ENCODE assay signal across 7 mouse cellular contexts in genomic region chr16:11254723-11255164, GRCm38 (mm10). TPM values are rescaled to one million over a fixed set of nuclear protein-coding genes. Genes with fewer than 3 reads are reported as not detected.
DNase-seq lines count a peak whose midpoint lies in the region; ATAC-seq and TF ChIP-seq lines count a peak whose summit lies in the region.

No protein-coding gene starts in this region.

- TF ChIP-seq CTCF in small intestine, adult 2 months (IDR thresholded peaks at IDR 0.05; ENCODE audit: extremely low read depth, insufficient read length, insufficient replicate concordance, low read depth, low read length), result no peak

- DNase-seq in lung, postnatal 10 days, result no peak
- DNase-seq in forebrain, embryonic 11.5 days (ENCODE audit: low spot score), result no peak
- no peak for DNase-seq in limb, embryonic 11.5 days (ENCODE audit: low spot score)
- no peak for DNase-seq in cerebellum, adult 11 months
- DNase-seq in left cerebral cortex, postnatal 10 days (ENCODE audit: extremely low spot score in 1 of 2, low spot score in 2 of 2), result no peak

- peak overlapping the region; percentile 53 for H3K9ac ChIP-seq in lung, embryonic 15.5 days
- peak overlapping the region; percentile 95 for H3K9ac ChIP-seq in forebrain, embryonic 11.5 days (ENCODE audit: low read length)
- peak overlapping the region; percentile 71 for H3K9ac ChIP-seq in limb, embryonic 11.5 days (ENCODE audit: low read length)

- no peaks in the 10 kb centered on the region for H3K36me3 ChIP-seq in lung, embryonic 15.5 days
- H3K36me3 ChIP-seq in forebrain, embryonic 11.5 days (ENCODE audit: control insufficient read depth, insufficient read depth, low read length), result no peaks in the 10 kb centered on the region
- H3K36me3 ChIP-seq in limb, embryonic 11.5 days (ENCODE audit: control insufficient read depth, insufficient read depth, low read length), result no peaks in the 10 kb centered on the region; the same call in 1 of the 2 replicates
- no peaks in the 10 kb centered on the region for H3K36me3 ChIP-seq in small intestine, adult 2 months (ENCODE audit: control insufficient read depth, insufficient read depth, low read length)

- H3K9me3 ChIP-seq in lung, embryonic 15.5 days, result no peaks in the 10 kb centered on the region
- H3K9me3 ChIP-seq in forebrain, embryonic 11.5 days (ENCODE audit: control insufficient read depth, low read length), result no peaks in the 10 kb centered on the region
- no peaks in the 10 kb centered on the region for H3K9me3 ChIP-seq in limb, embryonic 11.5 days (ENCODE audit: control insufficient read depth, low read length)

- intact Hi-C loops in left cerebral cortex, postnatal 10 days (cut with DNase I), result loop anchor here (5.0 kb wide), 1 partner anchor 163 kb away; no protein-coding TSS in a partner anchor

- peaks cover 12% of the 10 kb centered on the region for H3K4me1 ChIP-seq in lung, embryonic 15.5 days
- peaks cover 6% of the 10 kb centered on the region; the same call in 1 of the 2 replicates for H3K4me1 ChIP-seq in forebrain, embryonic 11.5 days (replicated peaks; ENCODE audit: control insufficient read depth, insufficient read depth, low read length)
- H3K4me1 ChIP-seq in limb, embryonic 11.5 days (ENCODE audit: control insufficient read depth, insufficient read depth, low read length), result no peaks in the 10 kb centered on the region
- H3K4me1 ChIP-seq in small intestine, adult 2 months (ENCODE audit: control insufficient read depth, insufficient read depth, insufficient read length, low read length), result 0 out of 2 replicates have a peak, but pooled peaks cover 2% of the 10 kb centered on the region

- ATAC-seq in lung, embryonic 15.5 days (ENCODE audit: borderline replicate concordance, extremely low read depth, low FRiP score, low TSS enrichment), result no peak
- ATAC-seq in forebrain, embryonic 11.5 days (replicated peaks; ENCODE audit: low FRiP score), result no peak
- no peak for ATAC-seq in limb, embryonic 11.5 days (ENCODE audit: insufficient number of reproducible peaks, low FRiP score, low TSS enrichment, low read depth)

- H3K27me3 ChIP-seq in lung, embryonic 15.5 days, result no peaks in the 10 kb centered on the region
- H3K27me3 ChIP-seq in forebrain, embryonic 11.5 days (ENCODE audit: control insufficient read depth, insufficient read depth, low read length), result no peaks in the 10 kb centered on the region
- no peaks in the 10 kb centered on the region for H3K27me3 ChIP-seq in limb, embryonic 11.5 days (ENCODE audit: control insufficient read depth, insufficient read depth, low read length)
- no peaks in the 10 kb centered on the region for H3K27me3 ChIP-seq in small intestine, adult 2 months (ENCODE audit: control insufficient read depth, insufficient read depth, low read length)

- peak overlapping the region; percentile 94 for H3K4me3 ChIP-seq in lung, embryonic 15.5 days
- H3K4me3 ChIP-seq in forebrain, embryonic 11.5 days (ENCODE audit: low read depth, low read length), result peak overlapping the region; percentile 100
- H3K4me3 ChIP-seq in limb, embryonic 11.5 days (ENCODE audit: low read depth, low read length), result peak overlapping the region; percentile 80
- peak overlapping the region; percentile 79 for H3K4me3 ChIP-seq in small intestine, adult 2 months (ENCODE audit: low read depth, low read length)

- TF ChIP-seq POLR2A in small intestine, adult 2 months (IDR thresholded peaks at IDR 0.05; ENCODE audit: low read depth, low read length), result no peak

- peak overlapping the region; percentile 88 for H3K27ac ChIP-seq in lung, embryonic 15.5 days
- H3K27ac ChIP-seq in forebrain, embryonic 11.5 days (ENCODE audit: low read depth, low read length), result peak overlapping the region; percentile 89
- H3K27ac ChIP-seq in limb, embryonic 11.5 days (replicated peaks; ENCODE audit: low read depth, low read length), result peak overlapping the region; percentile 84
- H3K27ac ChIP-seq in small intestine, adult 2 months (ENCODE audit: insufficient read depth, low read depth, low read length), result peak overlapping the region; percentile 77

- WGBS in lung, embryonic 15.5 days, result 13% methylated on average over 10 of the region's 10 CpGs
- WGBS in forebrain, embryonic 11.5 days, result 26% methylated on average over 10 of the region's 10 CpGs
- 18% methylated on average over 10 of the region's 10 CpGs for WGBS in limb, embryonic 11.5 days
- 8% methylated on average over 10 of the region's 10 CpGs for WGBS in small intestine, adult 2 months

- peak overlapping the region; percentile 58 for H3K4me2 ChIP-seq in lung, embryonic 15.5 days
- peak overlapping the region; percentile 73 for H3K4me2 ChIP-seq in forebrain, embryonic 11.5 days (ENCODE audit: low read depth, low read length, severe bottlenecking)
- H3K4me2 ChIP-seq in limb, embryonic 11.5 days (ENCODE audit: low read depth, severe bottlenecking), result peak overlapping the region; percentile 58

RNA-seq across cellular contexts. Expression of gene Gspt1, which starts 0.6 kb away (rescaled TPM):
- 75.5 and 75.6 TPM in 2 replicates for polyA plus RNA-seq in lung, embryonic 15.5 days (2015; fragmentation: Nextera tagmentation; extraction: Ambion mirVana)
- 107 and 111 TPM in 2 replicates for polyA plus RNA-seq in forebrain, embryonic 11.5 days (2014; fragmentation: Nextera tagmentation; extraction: Ambion mirVana)
- 119 and 123 TPM in 2 replicates for polyA plus RNA-seq in limb, embryonic 11.5 days (2014; fragmentation: Nextera tagmentation; extraction: Ambion mirVana)
- 25.4 and 36.0 TPM in 2 replicates for polyA plus RNA-seq in small intestine, adult 2 months (2012; rRNA removed)
- total RNA-seq in left cerebral cortex, postnatal 10 days (2021), result 100 to 1,000 TPM in 1 of 2 experiments, 10 to 100 TPM in 1; 97.8 to 103 TPM

RNA-seq across cellular contexts. Expression of gene Rsl1d1, which starts 51.6 kb away (rescaled TPM):
- polyA plus RNA-seq in lung, embryonic 15.5 days (2015; fragmentation: Nextera tagmentation; extraction: Ambion mirVana), result 155 and 163 TPM in 2 replicates
- 254 and 263 TPM in 2 replicates for polyA plus RNA-seq in forebrain, embryonic 11.5 days (2014; fragmentation: Nextera tagmentation; extraction: Ambion mirVana)
- 266 and 277 TPM in 2 replicates for polyA plus RNA-seq in limb, embryonic 11.5 days (2014; fragmentation: Nextera tagmentation; extraction: Ambion mirVana)
- 0.39 and 0.98 TPM in 2 replicates for polyA plus RNA-seq in small intestine, adult 2 months (2012; rRNA removed)
- total RNA-seq in left cerebral cortex, postnatal 10 days (2021), result 10 to 100 TPM; 58.9 to 63.1 TPM

RNA-seq across cellular contexts. Expression of gene Tnfrsf17, which starts 58.9 kb away (rescaled TPM):
- not detected in 2 replicates for polyA plus RNA-seq in lung, embryonic 15.5 days (2015; fragmentation: Nextera tagmentation; extraction: Ambion mirVana)
- 0.35 TPM in 1 of 2 replicates, not detected in the other for polyA plus RNA-seq in forebrain, embryonic 11.5 days (2014; fragmentation: Nextera tagmentation; extraction: Ambion mirVana)
- not detected in 2 replicates for polyA plus RNA-seq in limb, embryonic 11.5 days (2014; fragmentation: Nextera tagmentation; extraction: Ambion mirVana)
- polyA plus RNA-seq in small intestine, adult 2 months (2012; rRNA removed), result 4.7 and 12.2 TPM in 2 replicates
- total RNA-seq in left cerebral cortex, postnatal 10 days (2021), result under 1 TPM; 0.58 to 0.61 TPM

Comparison
In these comparisons a context has a peak if more than half of its experiments do, and no peak if none do; other contexts are left out.
1. RNA of gene Rsl1d1, which starts 51.6 kb away (polyA plus RNA-seq): 266 to 277 TPM in limb, embryonic 11.5 days, 254 to 263 TPM in forebrain, embryonic 11.5 days and 155 to 163 TPM in lung, embryonic 15.5 days; 0.39 to 0.98 TPM in small intestine, adult 2 months; every median in the first group is over 10 times any median in the second.
2. Peak in every context shown above with its lines, with median percentiles within 50 percentile points of each other: H3K27ac ChIP-seq, H3K4me2 ChIP-seq, H3K4me3 ChIP-seq and H3K9ac ChIP-seq.